Mouse (Mus musculus): ENCODE results near the gene Lbhd1. TPM values are rescaled to one million over a fixed set of nuclear protein-coding genes. Genes with fewer than 3 reads are reported as not detected.

The Lbhd1 gene
- polyA plus RNA-seq, 1 experiment from 2014 or later, result 75.6 TPM

Other genes with a start within 250 kb of the Lbhd1 start
- gene Chrm1, start 219.9 kb upstream of the Lbhd1 start, polyA plus RNA-seq (2017; shearing (Covaris generic)), result not detected
- 132 TPM for gene Slc3a2, start 160.4 kb upstream of the Lbhd1 start, polyA plus RNA-seq (2017; shearing (Covaris generic))
- 88.5 TPM for gene Wdr74, start 147.9 kb upstream of the Lbhd1 start, polyA plus RNA-seq (2017; shearing (Covaris generic))
- 1.1 TPM for gene 1700092M07Rik, start 143.0 kb upstream of the Lbhd1 start, polyA plus RNA-seq (2017; shearing (Covaris generic))
- 189 TPM for gene Stx5a, start 142.3 kb upstream of the Lbhd1 start, polyA plus RNA-seq (2017; shearing (Covaris generic))
- gene Nxf1, start 126.7 kb upstream of the Lbhd1 start, polyA plus RNA-seq (2017; shearing (Covaris generic)), result 324 TPM
- 107 TPM for gene Tmem223, start 112.7 kb upstream of the Lbhd1 start, polyA plus RNA-seq (2017; shearing (Covaris generic))
- gene Tmem179b, start 109.3 kb upstream of the Lbhd1 start, polyA plus RNA-seq (2017; shearing (Covaris generic)), result 167 TPM
- gene Taf6l, start 97.3 kb upstream of the Lbhd1 start, polyA plus RNA-seq (2017; shearing (Covaris generic)), result 6.1 TPM
- gene Polr2g, start 85.2 kb upstream of the Lbhd1 start, polyA plus RNA-seq (2017; shearing (Covaris generic)), result 172 TPM
- gene Zbtb3, start 81.2 kb upstream of the Lbhd1 start, polyA plus RNA-seq (2017; shearing (Covaris generic)), result 4.3 TPM
- 57.9 TPM for gene Ttc9c, start 64.4 kb upstream of the Lbhd1 start, polyA plus RNA-seq (2017; shearing (Covaris generic))
- 5.4 TPM for gene Hnrnpul2, start 63.7 kb upstream of the Lbhd1 start, polyA plus RNA-seq (2017; shearing (Covaris generic))
- not detected for gene AC129217.1, start 54.0 kb upstream of the Lbhd1 start, polyA plus RNA-seq (2017; shearing (Covaris generic))
- gene Bscl2, start 46.3 kb upstream of the Lbhd1 start, polyA plus RNA-seq (2017; shearing (Covaris generic)), result 112 TPM
- gene Gng3, start 44.5 kb upstream of the Lbhd1 start, polyA plus RNA-seq (2017; shearing (Covaris generic)), result 0.45 TPM
- gene Lrrn4cl, start 33.0 kb upstream of the Lbhd1 start, polyA plus RNA-seq (2017; shearing (Covaris generic)), result not detected
- 165 TPM for gene Ubxn1, start 12.2 kb upstream of the Lbhd1 start, polyA plus RNA-seq (2017; shearing (Covaris generic))
- 82.7 TPM for gene Uqcc3, start 2.8 kb upstream of the Lbhd1 start, polyA plus RNA-seq (2017; shearing (Covaris generic))
- not detected for gene Gm49403, start 198 bp downstream of the Lbhd1 start, polyA plus RNA-seq (2017; shearing (Covaris generic))
- 74.5 TPM for gene 1810009A15Rik, start 5.1 kb downstream of the Lbhd1 start, polyA plus RNA-seq (2017; shearing (Covaris generic))
- gene Gm49416, start 5.2 kb downstream of the Lbhd1 start, polyA plus RNA-seq (2017; shearing (Covaris generic)), result not detected
- gene Ints5, start 9.3 kb downstream of the Lbhd1 start, polyA plus RNA-seq (2017; shearing (Covaris generic)), result 55.6 TPM
- 145 TPM for gene Ganab, start 14.3 kb downstream of the Lbhd1 start, polyA plus RNA-seq (2017; shearing (Covaris generic))
- 37.2 TPM for gene B3gat3, start 36.6 kb downstream of the Lbhd1 start, polyA plus RNA-seq (2017; shearing (Covaris generic))
- gene Rom1, start 45.6 kb downstream of the Lbhd1 start, polyA plus RNA-seq (2017; shearing (Covaris generic)), result 11.8 TPM
- gene Eml3, start 45.8 kb downstream of the Lbhd1 start, polyA plus RNA-seq (2017; shearing (Covaris generic)), result 76.0 TPM
- 248 TPM for gene Mta2, start 58.1 kb downstream of the Lbhd1 start, polyA plus RNA-seq (2017; shearing (Covaris generic))
- 55.5 TPM for gene Tut1, start 70.1 kb downstream of the Lbhd1 start, polyA plus RNA-seq (2017; shearing (Covaris generic))
- gene Eef1g, start 83.3 kb downstream of the Lbhd1 start, polyA plus RNA-seq (2017; shearing (Covaris generic)), result 297 TPM
- 137 TPM for gene Ahnak, start 105.6 kb downstream of the Lbhd1 start, polyA plus RNA-seq (2017; shearing (Covaris generic))
- not detected for gene Scgb1a1, start 204.2 kb downstream of the Lbhd1 start, polyA plus RNA-seq (2017; shearing (Covaris generic))